7 mouse cellular contexts compared by ENCODE assay signal in the genomic region with DNA sequence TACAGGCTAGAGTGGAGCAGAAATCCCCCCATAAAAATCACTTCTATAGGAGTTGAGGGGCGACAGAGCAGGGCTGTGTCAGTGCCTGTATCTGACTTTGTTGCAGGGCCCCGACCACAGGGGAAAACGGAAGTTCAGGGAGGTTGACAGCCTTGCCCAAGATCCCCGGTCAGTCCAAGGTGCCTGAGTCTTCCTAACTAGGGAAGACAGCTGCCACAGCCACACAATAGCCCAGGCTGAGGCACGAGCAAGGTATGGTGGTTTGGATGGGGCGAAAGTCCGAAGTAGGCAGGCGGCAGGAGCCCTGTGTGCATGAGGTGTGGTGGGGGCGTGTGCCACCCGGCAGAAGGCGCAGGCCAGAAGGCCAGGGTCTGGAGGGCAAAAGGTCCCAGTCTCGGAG. TPM values are rescaled to one million over a fixed set of nuclear protein-coding genes. Genes with fewer than 3 reads are reported as not detected.
A peak's percentile ranks its signal among the peaks of the same experiment; 100 is the strongest.
DNase-seq lines count a peak whose midpoint lies in the region; ATAC-seq and TF ChIP-seq lines count a peak whose summit lies in the region.

A gene (plus strand): TSS at position 153 of the 400 bp plus-strand sequence.

- H3K36me3 ChIP-seq in testis, adult 2 months (ENCODE audit: control insufficient read depth, insufficient read depth, low read length): no peaks in the 10 kb centered on the region
- H3K36me3 ChIP-seq in forebrain, embryonic 13.5 days (ENCODE audit: poor library complexity, severe bottlenecking): no peaks in the 10 kb centered on the region
- H3K36me3 ChIP-seq in midbrain, embryonic 16.5 days (ENCODE audit: control insufficient read depth, insufficient read depth, low read length): no peaks in the 10 kb centered on the region

- WGBS in forebrain, embryonic 13.5 days: 38% methylated on average over 12 of the region's 12 CpGs
- 35% methylated on average over 12 of the region's 12 CpGs for WGBS in midbrain, embryonic 16.5 days

- DNase-seq in testis, postnatal 10 days (ENCODE audit: low spot score): no peak
- peak; percentile 41 for DNase-seq in kidney, postnatal 14 days
- no peak for DNase-seq in embryo, embryonic 11 days
- DNase-seq in ovary, postnatal 14 days (ENCODE audit: low spot score): no peak

- no peak for TF ChIP-seq CTCF in testis, adult 2 months (IDR thresholded peaks at IDR 0.05; ENCODE audit: control insufficient read depth, insufficient read depth, insufficient replicate concordance, low read depth, low read length)

- peak within 1 kb of the TSS; percentile 70 for H3K4me2 ChIP-seq in forebrain, embryonic 13.5 days
- peak within 1 kb of the TSS; percentile 54 for H3K4me2 ChIP-seq in midbrain, embryonic 16.5 days (ENCODE audit: low read length)

- peak within 1 kb of the TSS; percentile 62 for H3K9ac ChIP-seq in forebrain, embryonic 13.5 days
- peak within 1 kb of the TSS; percentile 39; the same call in 1 of the 2 replicates for H3K9ac ChIP-seq in midbrain, embryonic 16.5 days (ENCODE audit: low read depth, low read length)

- H3K4me1 ChIP-seq in testis, adult 2 months (ENCODE audit: control insufficient read depth, insufficient read depth, low read length): peaks cover 36% of the 10 kb centered on the region
- H3K4me1 ChIP-seq in forebrain, embryonic 13.5 days: peaks cover 39% of the 10 kb centered on the region
- H3K4me1 ChIP-seq in midbrain, embryonic 16.5 days (ENCODE audit: control insufficient read depth, insufficient read depth, low read length): peaks cover 7% of the 10 kb centered on the region; the same call in 1 of the 2 replicates

- H3K27me3 ChIP-seq in testis, adult 2 months (ENCODE audit: control insufficient read depth, insufficient read depth, low read length): no peaks in the 10 kb centered on the region
- H3K27me3 ChIP-seq in forebrain, embryonic 13.5 days: peaks cover 34% of the 10 kb centered on the region
- H3K27me3 ChIP-seq in midbrain, embryonic 16.5 days (ENCODE audit: control insufficient read depth, insufficient read depth, low read depth, low read length): peaks cover 24% of the 10 kb centered on the region

- TF ChIP-seq POLR2A in testis, adult 2 months (IDR thresholded peaks at IDR 0.05; ENCODE audit: control insufficient read depth, low read depth, low read length): no peak

- no peaks in the 10 kb centered on the region for H3K9me3 ChIP-seq in forebrain, embryonic 13.5 days (replicated peaks)
- H3K9me3 ChIP-seq in midbrain, embryonic 16.5 days (replicated peaks; ENCODE audit: control insufficient read depth, low read length, poor library complexity, severe bottlenecking): no peaks in the 10 kb centered on the region

- no peak within 1 kb of the TSS for H3K27ac ChIP-seq in testis, adult 2 months (ENCODE audit: control insufficient read depth, insufficient read depth, low read depth, low read length)
- H3K27ac ChIP-seq in forebrain, embryonic 13.5 days: no peak within 1 kb of the TSS
- H3K27ac ChIP-seq in midbrain, embryonic 16.5 days (ENCODE audit: low read length): no peak within 1 kb of the TSS

- H3K4me3 ChIP-seq in testis, adult 2 months (ENCODE audit: control insufficient read depth, low read depth, low read length): peak within 1 kb of the TSS; percentile 56
- H3K4me3 ChIP-seq in forebrain, embryonic 13.5 days: peak within 1 kb of the TSS; percentile 49
- H3K4me3 ChIP-seq in midbrain, embryonic 16.5 days (ENCODE audit: low read depth, low read length): peak within 1 kb of the TSS; percentile 39

- no peak for ATAC-seq in forebrain, embryonic 13.5 days
- no peak for ATAC-seq in midbrain, embryonic 16.5 days

RNA-seq across cellular contexts. Expression of the gene that starts here (rescaled TPM):
- 3.7 and 4.4 TPM in 2 replicates for polyA plus RNA-seq in testis, adult 2 months (2012; rRNA removed)
- 15.7 and 18.7 TPM in 2 replicates for polyA plus RNA-seq in forebrain, embryonic 13.5 days (2015; fragmentation: Nextera tagmentation; extraction: Ambion mirVana)
- polyA plus RNA-seq in midbrain, embryonic 16.5 days (2015; fragmentation: Nextera tagmentation; extraction: Ambion mirVana): 9.0 and 10.0 TPM in 2 replicates
